Mouse (Mus musculus) bone marrow, adult 2 months (tissue): ENCODE data around the gene S100a3. TPM values are rescaled to one million over a fixed set of nuclear protein-coding genes. Genes with fewer than 3 reads are reported as not detected.

Source experiments
- H3K27ac ChIP-seq: fragments of 200-500 bp; 2 replicates; pipeline ENCODE4 v1.5.1; 2012; ENCODE audit warnings: low read depth, mild to moderate bottlenecking, control low read depth, inconsistent platforms, low read length; ENCODE audit not compliant: control insufficient read depth, poor library complexity, insufficient read depth
- H3K4me1 ChIP-seq: fragments of 200-500 bp; 2 replicates; pipeline ENCODE4 v1.6.1; 2011; ENCODE audit warnings: low read length; ENCODE audit not compliant: control insufficient read depth, insufficient read depth
- H3K4me3 ChIP-seq: fragments of 200-500 bp; replicated peaks from 2 replicates; pipeline ENCODE3; 2011; ENCODE audit warnings: mild to moderate bottlenecking, low read depth, low read length, control low read depth; ENCODE audit not compliant: control insufficient read depth
- CTCF ChIP-seq: fragments of 200-500 bp; IDR thresholded peaks from 2 replicates; pipeline ENCODE4 v1.5.1; 2011; ENCODE audit warnings: low read length, control low read depth; ENCODE audit not compliant: control insufficient read depth, insufficient read depth
- POLR2A ChIP-seq: fragments of 200-500 bp; IDR thresholded peaks from 2 replicates; pipeline ENCODE4 v1.6.1; 2011; ENCODE audit warnings: low read depth, mild to moderate bottlenecking, control low read depth, low read length, borderline replicate concordance; ENCODE audit not compliant: control insufficient read depth
- WGBS: fragments of 180-500 bp; shearing (Covaris S2); methylation state at CpG from one replicate; pipeline ENCODE4 v1.1.7; 2018; 5-methylcytosine and 5-hydroxymethylcytosine counted together
- polyA plus RNA-seq: library from polyadenylated mRNA; stranded (reverse); fragments of >200 nt; gene quantifications from 2 replicates; pipeline ENCODE4 v1.2.4, GENCODE M21; 2011; ENCODE audit warnings: low replicate concordance; ENCODE audit not compliant: missing spikeins, insufficient read depth, insufficient read length

Gene S100a3
- polyA plus RNA-seq, 1 experiment = not detected

DNA sequence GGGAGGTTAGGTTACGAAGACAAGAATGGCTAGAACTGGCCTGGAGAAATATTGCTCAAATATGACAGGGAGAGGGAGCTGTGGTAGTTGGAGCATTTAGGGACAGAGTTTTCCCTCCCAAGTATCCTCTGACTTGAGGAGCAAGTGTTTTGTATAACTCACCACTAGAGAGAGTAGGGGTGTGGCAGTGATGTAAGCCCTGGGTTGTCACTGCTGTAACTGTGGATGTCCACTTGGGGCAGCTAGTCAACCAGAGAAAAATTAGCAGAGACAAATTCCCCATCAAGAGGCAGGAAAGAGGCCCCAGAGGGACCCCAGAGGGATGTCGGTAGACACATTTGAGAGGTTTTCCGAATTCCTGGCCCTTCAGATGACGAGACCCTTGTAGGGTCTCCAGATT is 35.0 kb upstream of the S100a3 start:
- Histone ChIP-seq H3K4me3 (no peak overlapping the region), H3K27ac (no peak overlapping the region), H3K4me1 (no peaks in the 10 kb centered on the region; the same call in 1 of the 2 replicates)
- TF ChIP-seq CTCF (peak; percentile 40; the same call in 1 of the 2 replicates), POLR2A (no peak)
- WGBS = 66% methylated on average over 4 of the region's 4 CpGs

DNA sequence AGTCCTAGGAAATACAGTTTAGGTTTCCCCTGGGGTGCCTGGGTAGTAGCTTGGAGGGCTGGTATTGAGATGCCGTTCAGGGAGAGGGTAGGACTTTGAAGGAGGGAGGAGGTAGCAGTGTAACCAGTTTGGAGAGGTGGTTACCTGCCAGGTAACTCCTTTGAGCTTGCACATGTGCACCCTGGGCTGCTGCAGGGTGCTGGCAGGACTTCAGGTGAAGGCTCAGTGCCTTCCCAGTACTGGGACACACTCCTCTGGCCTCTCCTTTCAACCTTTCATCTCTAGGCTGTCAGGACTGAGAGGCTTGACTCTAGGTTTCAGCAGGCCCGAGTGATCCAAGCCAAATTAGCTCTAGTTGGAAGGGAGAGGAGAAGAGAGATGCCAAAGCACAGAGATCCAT is 34.3 kb upstream of the S100a3 start:
- no peak overlapping the region for H3K4me3 ChIP-seq
- H3K4me1 ChIP-seq = no peaks in the 10 kb centered on the region; the same call in 1 of the 2 replicates
- no peak for TF ChIP-seq CTCF
- TF ChIP-seq POLR2A = no peak
- H3K27ac ChIP-seq = no peak overlapping the region
- 68% methylated on average over 2 of the region's 2 CpGs for WGBS

DNA sequence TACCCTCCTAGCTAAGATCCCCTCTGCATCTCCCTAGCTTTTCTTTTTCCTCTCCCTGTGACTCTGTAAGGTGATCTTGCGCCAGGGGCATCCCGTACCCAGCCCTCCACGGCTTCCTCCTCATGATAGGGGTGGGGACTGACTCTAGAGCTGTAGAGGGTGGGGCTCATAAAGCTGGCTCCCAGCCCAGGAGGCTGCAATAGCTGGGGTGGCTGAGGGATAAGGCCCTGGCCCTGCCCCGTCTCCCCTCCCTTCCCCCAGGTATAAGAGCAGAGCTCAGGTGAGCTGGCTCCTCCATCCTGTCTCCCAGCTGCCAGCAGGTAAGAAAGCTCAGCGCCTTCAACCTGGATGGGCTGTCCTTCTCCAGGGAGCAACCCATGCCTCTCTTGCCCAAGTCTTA is 33.8 kb upstream of the S100a3 start, which contains the start of gene S100a14:
Gene S100a14 (plus strand): TSS at position 277 of the 400 bp plus-strand sequence.
- no peaks in the 10 kb centered on the region for H3K4me1 ChIP-seq
- no peak within 1 kb of the TSS for H3K27ac ChIP-seq
- TF ChIP-seq POLR2A (no peak), CTCF (no peak)
- no peak within 1 kb of the TSS for H3K4me3 ChIP-seq
- 36% methylated on average over 5 of the region's 5 CpGs for WGBS

DNA sequence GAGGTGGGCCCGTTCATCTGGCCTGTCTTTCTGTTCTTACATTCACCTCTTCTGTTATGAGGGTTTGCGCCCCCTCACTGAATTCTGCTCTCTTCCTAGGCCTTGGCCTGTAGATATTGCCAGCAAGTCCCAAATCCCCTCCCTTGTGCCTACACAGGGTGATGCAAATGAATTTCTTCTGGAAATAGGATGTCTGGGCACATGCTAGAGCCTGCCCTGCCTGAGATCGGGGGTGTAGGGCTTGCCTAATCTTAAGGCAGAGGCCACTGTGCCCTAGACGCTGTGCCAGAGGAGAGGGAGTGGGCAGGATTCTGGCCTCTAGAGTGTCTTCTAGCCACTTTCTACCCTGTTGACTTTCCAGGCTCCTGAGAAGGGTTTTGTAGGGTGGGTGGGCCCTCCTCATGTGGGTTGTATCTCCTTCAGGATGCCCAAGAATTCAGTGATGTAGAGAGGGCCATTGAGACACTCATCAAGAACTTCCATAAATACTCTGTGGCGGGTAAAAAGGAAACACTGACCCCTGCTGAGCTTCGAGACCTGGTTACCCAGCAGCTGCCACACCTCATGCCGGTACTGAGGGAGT is 33.0 kb upstream of the S100a3 start:
- no peaks in the 10 kb centered on the region for H3K4me1 ChIP-seq
- H3K4me3 ChIP-seq = no peak overlapping the region
- no peak for TF ChIP-seq CTCF
- TF ChIP-seq POLR2A = no peak
- no peak overlapping the region for H3K27ac ChIP-seq
- 76% methylated on average over 7 of the region's 7 CpGs for WGBS

DNA sequence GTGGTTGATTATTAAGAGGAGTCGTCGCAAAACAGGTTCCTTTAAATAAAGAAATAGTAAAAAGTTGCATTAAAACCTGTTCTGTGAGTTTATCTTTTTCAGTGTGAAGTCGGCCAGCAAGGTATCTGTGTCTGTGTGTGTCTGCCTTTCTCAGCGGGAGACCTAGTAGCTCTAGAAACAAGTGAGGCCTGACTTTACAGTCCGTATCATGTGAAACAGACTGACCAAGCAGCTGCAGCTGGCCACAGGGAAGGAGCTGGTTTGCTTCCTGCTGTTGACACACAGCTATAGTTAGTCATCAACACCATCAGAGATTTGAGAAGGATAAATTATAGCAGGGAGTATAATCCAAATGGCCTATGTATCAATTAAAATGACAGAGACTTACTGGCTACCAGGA is 28.7 kb upstream of the S100a3 start:
- WGBS = 82% methylated on average over 5 of the region's 5 CpGs

DNA sequence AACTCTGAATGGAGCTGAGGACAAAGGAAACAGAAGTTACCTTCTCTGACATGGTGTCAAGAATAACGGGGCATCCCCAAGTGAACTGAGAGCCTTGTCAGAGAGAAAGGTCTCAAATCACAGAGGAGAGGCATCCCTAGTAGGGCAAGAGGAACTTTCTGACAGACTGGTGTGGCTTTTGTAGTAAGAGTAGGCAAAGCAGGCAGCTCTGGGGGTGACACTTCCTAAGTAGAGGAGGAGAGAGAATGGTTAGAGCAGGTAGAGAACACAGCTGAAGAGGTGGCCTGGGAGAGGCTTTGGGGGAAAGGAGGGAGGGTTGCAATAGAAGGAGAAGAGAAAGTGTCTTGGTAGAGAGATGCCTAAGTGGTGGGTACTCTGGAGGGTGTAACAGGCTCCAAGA is 24.9 kb upstream of the S100a3 start:
- WGBS = 62% methylated on average over 1 of the region's 1 CpGs

More for the DNA sequence above, 28.7 kb upstream of the S100a3 start:
- Histone ChIP-seq H3K4me1 (no peaks in the 10 kb centered on the region), H3K27ac (no peak overlapping the region), H3K4me3 (no peak overlapping the region)
- TF ChIP-seq POLR2A = no peak
- TF ChIP-seq CTCF = no peak

DNA sequence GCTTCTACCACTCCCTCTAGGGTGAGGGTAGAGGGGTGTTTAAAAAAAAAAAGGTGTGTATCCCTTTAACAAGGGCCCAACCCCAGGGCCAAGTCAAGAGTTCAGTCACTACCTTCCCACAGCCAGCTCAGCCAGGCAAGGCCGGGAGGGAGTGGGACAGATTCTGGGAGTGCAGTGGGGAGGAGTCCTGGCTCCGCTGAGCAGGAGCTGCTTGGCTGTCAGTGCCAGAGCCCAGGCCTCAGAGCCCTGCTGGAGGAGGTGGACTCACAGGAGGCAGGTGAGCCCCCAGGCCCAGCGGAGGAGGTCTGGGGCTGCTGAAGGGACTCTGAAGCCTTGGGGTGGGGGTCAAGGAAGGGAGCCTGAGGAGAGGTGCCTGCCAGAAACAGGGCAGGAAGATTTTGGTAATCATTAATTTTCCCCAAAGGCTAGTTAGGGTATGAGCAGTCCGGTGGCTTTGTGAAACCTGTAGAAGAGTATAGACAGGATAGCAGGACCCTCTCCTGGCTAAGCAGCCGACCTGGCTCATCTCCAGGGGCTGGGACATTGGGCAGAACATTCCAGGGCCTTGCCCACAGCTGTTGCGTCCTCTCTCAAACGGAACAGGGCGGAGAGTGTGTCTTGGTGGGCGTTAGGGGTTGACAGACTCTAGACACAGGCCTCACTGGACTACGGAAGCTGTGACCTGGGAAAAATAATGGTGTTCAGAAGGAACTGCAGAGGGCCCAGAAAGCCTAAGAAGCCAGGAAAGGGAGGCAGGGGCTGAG is 23.1 kb upstream of the S100a3 start, which contains the start of gene S100a16:
Gene S100a16 (plus strand): TSS at position 114 of the 764 bp plus-strand sequence.
- H3K4me3 ChIP-seq = no peak within 1 kb of the TSS
- no peak for TF ChIP-seq POLR2A
- TF ChIP-seq CTCF = no peak
- no peaks in the 10 kb centered on the region for H3K4me1 ChIP-seq
- no peak within 1 kb of the TSS; the same call in 1 of the 2 replicates for H3K27ac ChIP-seq
- 75% methylated on average over 10 of the region's 10 CpGs for WGBS

More for the DNA sequence above, 24.9 kb upstream of the S100a3 start:
- H3K4me1 ChIP-seq = no peaks in the 10 kb centered on the region
- TF ChIP-seq POLR2A (no peak), CTCF (no peak)
- no peak overlapping the region for H3K4me3 ChIP-seq
- H3K27ac ChIP-seq = no peak overlapping the region

DNA sequence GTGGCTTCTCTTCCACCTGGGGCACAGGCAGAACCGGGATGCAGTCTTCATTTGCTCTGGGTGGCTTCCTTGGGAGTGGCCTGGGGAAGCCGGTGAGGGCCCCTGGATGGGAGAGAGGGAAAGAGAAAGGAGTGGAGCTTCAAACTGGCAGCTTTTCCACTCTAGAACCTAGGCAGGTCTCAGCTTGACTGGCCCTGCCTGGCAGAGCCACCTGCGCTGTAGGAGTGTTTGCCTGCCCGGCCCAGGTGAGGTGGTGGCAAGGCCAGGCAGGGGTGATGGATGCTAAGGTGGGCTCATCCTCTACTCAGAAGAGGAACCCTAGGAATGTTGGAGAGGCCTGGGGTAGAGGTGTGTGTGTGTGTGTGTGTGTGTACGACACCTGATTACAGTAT is 22.5 kb upstream of the S100a3 start:
- H3K27ac ChIP-seq = no peak overlapping the region
- 79% methylated on average over 5 of the region's 5 CpGs for WGBS
- H3K4me3 ChIP-seq = no peak overlapping the region
- no peaks in the 10 kb centered on the region for H3K4me1 ChIP-seq
- TF ChIP-seq CTCF = no peak
- TF ChIP-seq POLR2A = no peak
